Mouse (Mus musculus): ENCODE measurements around the gene E430018J23Rik. TPM values are rescaled to one million over a fixed set of nuclear protein-coding genes. Genes with fewer than 3 reads are reported as not detected.

The E430018J23Rik gene
- 3.3 and 3.9 TPM in 2 replicates for polyA plus RNA-seq (2015; fragmentation: Nextera tagmentation; extraction: Ambion mirVana)

- Histone ChIP-seq H3K4me1 (replicated peaks; ENCODE audit: control insufficient read depth, insufficient read depth) (0 out of 2 replicates have a peak, but pooled peaks cover 2% of the 10 kb centered on the region), H3K9ac (ENCODE audit: low read length) (peak within 1 kb of the TSS; percentile 87), H3K27ac (replicated peaks) (peak within 1 kb of the TSS; percentile 93), H3K9me3 (ENCODE audit: control insufficient read depth, low read length) (no peaks in the 10 kb centered on the region), H3K4me2 (replicated peaks; ENCODE audit: low read depth) (peak within 1 kb of the TSS; percentile 75), H3K36me3 (ENCODE audit: control insufficient read depth, insufficient read depth, low read length) (peaks cover 2% of the 10 kb centered on the region; the same call in 1 of the 2 replicates), H3K4me3 (ENCODE audit: low read depth, low read length) (peak within 1 kb of the TSS; percentile 76), H3K27me3 (ENCODE audit: control insufficient read depth, insufficient read depth, low read length) (no peaks in the 10 kb centered on the region)
- WGBS = under 1% methylated on average over 42 of the region's 45 CpGs
- TF ChIP-seq EP300 (optimal IDR thresholded peaks at IDR 0.05) (no peak), CTCF (IDR thresholded peaks at IDR 0.05; ENCODE audit: low read depth) (no peak)
- ATAC-seq (ENCODE audit: low FRiP score, low TSS enrichment) = peak; percentile 97
- DNase-seq (ENCODE audit: low spot score) = peak; percentile 98
Observed at GRCm38 (mm10) chr7:127393157-127393943, at the start of gene E430018J23Rik. E430018J23Rik (minus strand) TSS chr7:127393629.

GRCm38 (mm10) chr7:127437724-127438123, 44.3 kb upstream of the E430018J23Rik start:
- H3K27me3 ChIP-seq (ENCODE audit: control insufficient read depth, insufficient read depth, low read length) = no peaks in the 10 kb centered on the region

GRCm38 (mm10) chr7:127435206-127435605, 41.8 kb upstream of the E430018J23Rik start:
- TF ChIP-seq CTCF (IDR thresholded peaks at IDR 0.05; ENCODE audit: low read depth) = no peak
- no peak for TF ChIP-seq EP300 (optimal IDR thresholded peaks at IDR 0.05)
- no peaks in the 10 kb centered on the region for H3K27me3 ChIP-seq (ENCODE audit: control insufficient read depth, insufficient read depth, low read length)
- no peaks in the 10 kb centered on the region for H3K4me1 ChIP-seq (replicated peaks; ENCODE audit: control insufficient read depth, insufficient read depth)
- no peak for DNase-seq (ENCODE audit: low spot score)
- peaks cover 5% of the 10 kb centered on the region; the same call in 1 of the 2 replicates for H3K9me3 ChIP-seq (ENCODE audit: control insufficient read depth, low read length)
- H3K36me3 ChIP-seq (ENCODE audit: control insufficient read depth, insufficient read depth, low read length) = no peaks in the 10 kb centered on the region
- WGBS = 88% methylated on average over 4 of the region's 4 CpGs
- H3K27ac ChIP-seq (replicated peaks) = no peak overlapping the region
- no peak for ATAC-seq (ENCODE audit: low FRiP score, low TSS enrichment)
- no peak overlapping the region for H3K4me3 ChIP-seq (ENCODE audit: low read depth, low read length)
- no peak overlapping the region for H3K4me2 ChIP-seq (replicated peaks; ENCODE audit: low read depth)
- no peak overlapping the region for H3K9ac ChIP-seq (ENCODE audit: low read length)

More at GRCm38 (mm10) chr7:127437724-127438123, 44.3 kb upstream of the E430018J23Rik start:
- H3K4me1 ChIP-seq (replicated peaks; ENCODE audit: control insufficient read depth, insufficient read depth) = no peaks in the 10 kb centered on the region
- ATAC-seq (ENCODE audit: low FRiP score, low TSS enrichment) (no peak), DNase-seq (ENCODE audit: low spot score) (no peak)
- no peak overlapping the region for H3K4me3 ChIP-seq (ENCODE audit: low read depth, low read length)
- H3K9ac ChIP-seq (ENCODE audit: low read length) = no peak overlapping the region
- peaks cover 5% of the 10 kb centered on the region; the same call in 1 of the 2 replicates for H3K9me3 ChIP-seq (ENCODE audit: control insufficient read depth, low read length)
- TF ChIP-seq CTCF (IDR thresholded peaks at IDR 0.05; ENCODE audit: low read depth) (peak; percentile 58), EP300 (optimal IDR thresholded peaks at IDR 0.05) (no peak)
- H3K4me2 ChIP-seq (replicated peaks; ENCODE audit: low read depth) = no peak overlapping the region
- H3K27ac ChIP-seq (replicated peaks) = no peak overlapping the region
- no peaks in the 10 kb centered on the region for H3K36me3 ChIP-seq (ENCODE audit: control insufficient read depth, insufficient read depth, low read length)
- WGBS = 94% methylated on average over 3 of the region's 3 CpGs

GRCm38 (mm10) chr7:127426354-127426753, 32.9 kb upstream of the E430018J23Rik start:
- Histone ChIP-seq H3K4me3 (ENCODE audit: low read depth, low read length) (no peak overlapping the region), H3K27ac (replicated peaks) (no peak overlapping the region), H3K4me1 (replicated peaks; ENCODE audit: control insufficient read depth, insufficient read depth) (peaks cover under 1% of the 10 kb centered on the region; the same call in 1 of the 2 replicates), H3K36me3 (ENCODE audit: control insufficient read depth, insufficient read depth, low read length) (no peaks in the 10 kb centered on the region), H3K27me3 (ENCODE audit: control insufficient read depth, insufficient read depth, low read length) (no peaks in the 10 kb centered on the region), H3K4me2 (replicated peaks; ENCODE audit: low read depth) (no peak overlapping the region), H3K9me3 (ENCODE audit: control insufficient read depth, low read length) (no peaks in the 10 kb centered on the region), H3K9ac (ENCODE audit: low read length) (no peak overlapping the region)
- TF ChIP-seq CTCF (IDR thresholded peaks at IDR 0.05; ENCODE audit: low read depth) (no peak), EP300 (optimal IDR thresholded peaks at IDR 0.05) (no peak)
- 60% methylated on average over 3 of the region's 3 CpGs for WGBS
- DNase-seq (ENCODE audit: low spot score) (no peak), ATAC-seq (ENCODE audit: low FRiP score, low TSS enrichment) (no peak)

- Histone ChIP-seq H3K4me1 (replicated peaks; ENCODE audit: control insufficient read depth, insufficient read depth) (peaks cover 5% of the 10 kb centered on the region; the same call in 1 of the 2 replicates), H3K4me3 (ENCODE audit: low read depth, low read length) (no peak overlapping the region), H3K9me3 (ENCODE audit: control insufficient read depth, low read length) (no peaks in the 10 kb centered on the region), H3K27me3 (ENCODE audit: control insufficient read depth, insufficient read depth, low read length) (no peaks in the 10 kb centered on the region), H3K4me2 (replicated peaks; ENCODE audit: low read depth) (no peak overlapping the region), H3K27ac (replicated peaks) (no peak overlapping the region), H3K9ac (ENCODE audit: low read length) (no peak overlapping the region), H3K36me3 (ENCODE audit: control insufficient read depth, insufficient read depth, low read length) (no peaks in the 10 kb centered on the region)
- no peak for DNase-seq (ENCODE audit: low spot score)
- TF ChIP-seq CTCF (IDR thresholded peaks at IDR 0.05; ENCODE audit: low read depth) (no peak), EP300 (optimal IDR thresholded peaks at IDR 0.05) (no peak)
- no peak; the same call in 1 of the 2 replicates for ATAC-seq (ENCODE audit: low FRiP score, low TSS enrichment)
- 82% methylated on average over 2 of the region's 2 CpGs for WGBS
Observed at GRCm38 (mm10) chr7:127425911-127426310, 32.5 kb upstream of the E430018J23Rik start.

GRCm38 (mm10) chr7:127425291-127425690, 31.9 kb upstream of the E430018J23Rik start:
- Histone ChIP-seq H3K4me1 (replicated peaks; ENCODE audit: control insufficient read depth, insufficient read depth) (peaks cover 5% of the 10 kb centered on the region; the same call in 1 of the 2 replicates), H3K36me3 (ENCODE audit: control insufficient read depth, insufficient read depth, low read length) (no peaks in the 10 kb centered on the region), H3K4me2 (replicated peaks; ENCODE audit: low read depth) (no peak overlapping the region), H3K9me3 (ENCODE audit: control insufficient read depth, low read length) (no peaks in the 10 kb centered on the region), H3K27me3 (ENCODE audit: control insufficient read depth, insufficient read depth, low read length) (no peaks in the 10 kb centered on the region), H3K9ac (ENCODE audit: low read length) (no peak overlapping the region), H3K4me3 (ENCODE audit: low read depth, low read length) (no peak overlapping the region), H3K27ac (replicated peaks) (no peak overlapping the region)
- DNase-seq (ENCODE audit: low spot score) (no peak), ATAC-seq (ENCODE audit: low FRiP score, low TSS enrichment) (no peak)
- TF ChIP-seq CTCF (IDR thresholded peaks at IDR 0.05; ENCODE audit: low read depth) (no peak), EP300 (optimal IDR thresholded peaks at IDR 0.05) (no peak)
- 84% methylated on average over 3 of the region's 3 CpGs for WGBS
